Mouse (Mus musculus): ENCODE results near the gene Msi2.

Msi2 gene

GRCm38 (mm10) chr11:88482236-88482635 lies 236.1 kb downstream of the Msi2 start:
- DNase-seq (ENCODE audit: low spot score), result no peak

- peak; percentile 87 for DNase-seq (ENCODE audit: low spot score)
Observed at GRCm38 (mm10) chr11:88481602-88482161, 236.6 kb downstream of the Msi2 start.

GRCm38 (mm10) chr11:88481092-88481601 lies 237.2 kb downstream of the Msi2 start:
- no peak for DNase-seq (ENCODE audit: low spot score)

GRCm38 (mm10) chr11:88479498-88479897 lies 238.8 kb downstream of the Msi2 start:
- no peak for DNase-seq (ENCODE audit: low spot score)

GRCm38 (mm10) chr11:88474889-88475440 lies 243.3 kb downstream of the Msi2 start:
- DNase-seq (ENCODE audit: low spot score), result no peak

DNA sequence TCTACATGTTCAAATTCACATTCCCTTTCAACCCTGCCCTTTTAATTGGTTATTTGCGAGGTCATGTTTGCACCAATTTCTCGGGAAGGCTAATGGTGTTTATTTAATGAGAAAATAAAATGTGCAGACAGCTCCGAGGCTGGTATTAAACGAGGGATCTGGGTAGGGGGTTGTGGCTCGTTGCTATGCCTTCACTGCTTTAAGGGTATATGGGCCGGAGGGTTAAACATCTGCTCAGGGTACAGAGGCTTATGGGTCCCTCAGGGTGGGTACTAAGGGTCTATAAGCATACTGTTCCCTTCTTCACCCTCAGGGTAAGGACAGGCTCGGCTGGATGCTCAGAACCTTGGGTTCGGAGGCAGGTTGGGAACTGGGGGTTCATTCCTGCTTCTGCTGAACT lies 245.6 kb downstream of the Msi2 start:
- no peak for DNase-seq (ENCODE audit: low spot score)

- DNase-seq (ENCODE audit: low spot score), result peak; percentile 87
Observed at GRCm38 (mm10) chr11:88471981-88472647, 246.2 kb downstream of the Msi2 start.

DNA sequence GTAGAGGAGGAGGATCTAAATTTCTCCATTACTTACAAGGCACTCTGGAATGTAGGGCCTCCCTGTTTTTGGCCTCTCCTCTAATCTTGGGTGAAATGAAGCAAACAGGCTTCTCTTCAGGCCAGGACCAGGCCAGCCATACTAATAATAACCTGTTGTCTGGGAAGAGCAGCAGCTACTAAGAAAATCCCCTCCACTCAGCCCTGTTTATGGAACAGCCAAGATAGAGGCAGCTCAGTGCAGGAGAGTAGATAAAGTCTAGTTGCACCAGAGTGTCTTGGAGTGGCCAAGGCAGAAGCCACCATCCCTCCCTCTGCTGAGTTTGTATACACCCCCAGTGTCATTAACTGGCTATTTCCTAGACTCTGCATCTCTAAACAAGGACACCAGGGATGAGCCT lies 247.7 kb downstream of the Msi2 start:
- no peak for DNase-seq (ENCODE audit: low spot score)

DNA sequence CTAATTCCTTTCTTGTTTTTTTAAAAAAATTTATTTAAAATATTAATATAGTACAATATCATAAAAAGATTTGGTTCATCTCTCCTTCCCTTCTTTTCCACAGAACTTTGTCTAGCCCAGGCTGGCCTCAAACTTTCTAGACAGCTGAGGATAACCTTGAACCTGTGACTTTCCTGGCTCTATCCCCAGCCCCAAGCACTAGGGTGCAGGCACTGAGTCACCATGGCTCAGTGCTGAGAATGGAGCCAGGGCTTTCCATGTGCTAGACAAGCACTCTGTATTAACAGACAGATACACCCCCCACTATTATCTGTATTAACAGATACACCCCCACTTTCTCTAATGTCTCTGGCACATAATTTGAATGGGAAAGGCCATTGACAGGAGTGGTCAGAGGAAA lies 249.3 kb downstream of the Msi2 start:
- DNase-seq (ENCODE audit: low spot score), result no peak

GRCm38 (mm10) chr11:88467498-88468245 lies 250.6 kb downstream of the Msi2 start:
- DNase-seq (ENCODE audit: low spot score), result peak; percentile 61

DNA sequence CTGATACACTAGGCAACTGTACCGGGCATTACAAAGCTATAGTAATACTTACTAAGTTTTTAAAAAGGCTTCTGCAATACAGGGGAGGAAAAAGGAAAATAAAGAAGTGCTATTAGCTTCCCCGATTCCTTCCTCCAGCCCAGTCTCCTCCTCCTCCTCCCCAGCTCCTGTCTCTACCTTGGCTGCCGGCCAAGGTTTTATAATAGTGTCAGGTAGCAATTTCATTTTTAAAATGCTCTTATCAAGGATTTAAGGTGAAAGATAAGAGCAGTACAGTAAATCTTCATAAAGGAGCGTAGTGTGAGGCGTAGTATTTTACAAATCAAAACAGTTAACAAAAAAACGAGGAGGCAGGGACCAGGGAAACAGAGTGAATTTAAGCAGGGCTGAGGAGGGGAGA lies 254.4 kb downstream of the Msi2 start:
- no peak for DNase-seq (ENCODE audit: low spot score)

- no peak for DNase-seq (ENCODE audit: low spot score)
Observed at GRCm38 (mm10) chr11:88462789-88463188, 255.5 kb downstream of the Msi2 start.

- no peak for DNase-seq (ENCODE audit: low spot score)
Observed at GRCm38 (mm10) chr11:88461601-88462000, 256.7 kb downstream of the Msi2 start.

- DNase-seq (ENCODE audit: low spot score), result peak; percentile 79
Observed at GRCm38 (mm10) chr11:88459946-88460736, 258.2 kb downstream of the Msi2 start.

- DNase-seq (ENCODE audit: low spot score), result no peak
Observed at GRCm38 (mm10) chr11:88457241-88457738, 261.0 kb downstream of the Msi2 start.

- peak; percentile 76 for DNase-seq (ENCODE audit: low spot score)
Observed at GRCm38 (mm10) chr11:88454867-88455806, 263.2 kb downstream of the Msi2 start.

DNA sequence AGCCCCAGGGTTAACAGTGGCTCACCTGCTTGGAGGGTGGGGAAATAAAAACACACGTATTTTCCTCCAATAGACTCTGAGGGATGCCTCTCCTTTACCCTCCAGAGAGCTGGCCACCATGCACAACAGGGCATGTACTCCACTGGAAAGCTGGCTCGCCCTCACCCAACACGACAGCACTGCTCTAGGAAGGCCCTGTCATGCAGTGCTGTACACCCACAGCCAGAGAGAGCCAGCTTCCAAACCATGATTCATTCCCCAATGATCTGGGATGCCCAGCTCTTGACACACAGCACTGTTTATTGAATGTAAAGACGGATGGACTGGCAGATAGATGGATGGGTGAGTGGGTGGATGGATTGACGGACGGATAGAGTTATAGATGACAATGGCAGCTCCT lies 269.1 kb downstream of the Msi2 start:
- no peak for DNase-seq (ENCODE audit: low spot score)

- no peak for DNase-seq (ENCODE audit: low spot score)
Observed at GRCm38 (mm10) chr11:88448571-88448970, 269.7 kb downstream of the Msi2 start.

GRCm38 (mm10) chr11:88447350-88447749 lies 271.0 kb downstream of the Msi2 start:
- peak; percentile 58 for DNase-seq (ENCODE audit: low spot score)

- DNase-seq (ENCODE audit: low spot score), result no peak
Observed at GRCm38 (mm10) chr11:88443905-88444304, 274.4 kb downstream of the Msi2 start.

DNA sequence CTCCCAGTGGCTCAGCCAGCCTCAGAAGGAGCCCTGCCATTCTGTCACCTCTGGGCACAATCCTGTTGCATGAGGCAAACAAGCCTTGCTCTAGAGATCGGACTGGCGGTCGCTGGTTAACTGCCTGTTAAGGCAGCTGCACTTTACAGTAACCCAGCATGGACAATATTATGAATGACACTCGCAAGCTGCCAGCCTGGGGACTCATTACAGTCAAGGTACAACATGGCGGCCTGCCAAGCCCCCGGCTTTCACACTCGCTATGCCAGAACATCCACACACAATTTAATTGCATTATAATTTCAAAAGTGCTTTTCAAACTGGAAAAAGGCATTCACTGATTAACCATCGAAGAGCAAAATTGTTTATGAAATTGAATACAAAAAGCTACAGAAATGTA lies 275.0 kb downstream of the Msi2 start:
- no peak for DNase-seq (ENCODE audit: low spot score)

Measured in embryo, embryonic 10.5 days (tissue).